Mouse (Mus musculus) kidney, embryonic 14.5 days (tissue): ENCODE data around the gene Zfp37. TPM values are rescaled to one million over a fixed set of nuclear protein-coding genes. Genes with fewer than 3 reads are reported as not detected.
"Not testable (repeated sequence)": the region's sequence is repeated elsewhere in the genome, so short reads cannot be mapped to it uniquely, and the experiment has no call there.

ENCODE experiments used
- ATAC-seq: fragments of 200-750 bp; cut with Nextera tagmentation; 2 replicates; pipeline ENCODE4 v1.8.0; 2017; ENCODE audit warnings: moderate number of reproducible peaks, mild to moderate bottlenecking, moderate TSS enrichment, moderate library complexity; ENCODE audit not compliant: low FRiP score, low TSS enrichment
- H3K27ac ChIP-seq: fragments of 300-500 bp; sonication (generic); 2 replicates; pipeline ENCODE4 v1.5.1; 2014; ENCODE audit warnings: low read depth, mild to moderate bottlenecking, low read length, moderate library complexity, mixed read lengths
- H3K27me3 ChIP-seq: fragments of 300-500 bp; sonication (generic); 2 replicates; pipeline ENCODE4 v1.6.1; 2014; ENCODE audit warnings: mild to moderate bottlenecking, low read length; ENCODE audit not compliant: control insufficient read depth, insufficient read depth
- H3K36me3 ChIP-seq: fragments of 300-500 bp; sonication (generic); 2 replicates; pipeline ENCODE4 v1.6.1; 2014; ENCODE audit warnings: low read length, mixed read lengths; ENCODE audit not compliant: control insufficient read depth, insufficient read depth
- H3K4me1 ChIP-seq: fragments of 300-500 bp; sonication (generic); 2 replicates; pipeline ENCODE4 v1.6.1; 2014; ENCODE audit warnings: low read length, mixed read lengths; ENCODE audit not compliant: control insufficient read depth, insufficient read depth
- H3K4me2 ChIP-seq: fragments of 300-500 bp; sonication (generic); replicated peaks from 2 replicates; pipeline ENCODE4 v1.6.1; 2014; ENCODE audit warnings: low read depth, mild to moderate bottlenecking, low read length
- H3K4me3 ChIP-seq: fragments of 300-500 bp; sonication (generic); 2 replicates; pipeline ENCODE4 v1.5.1; 2014; ENCODE audit warnings: mild to moderate bottlenecking, low read length
- H3K9ac ChIP-seq: fragments of 300-500 bp; sonication (generic); 2 replicates; pipeline ENCODE4 v1.6.1; 2014; ENCODE audit warnings: low read depth, mild to moderate bottlenecking, low read length, moderate library complexity
- H3K9me3 ChIP-seq: fragments of 300-500 bp; sonication (generic); 2 replicates; pipeline ENCODE4 v1.6.1; 2016; ENCODE audit warnings: low read length; ENCODE audit not compliant: control insufficient read depth
- WGBS: fragments of 180-500 bp; shearing (Covaris S2); extraction: QIAGEN DNeasy Blood & Tissue Kit; methylation state at CpG from one replicate; pipeline ENCODE4 v1.1.7; 2014; 5-methylcytosine and 5-hydroxymethylcytosine counted together
- polyA plus RNA-seq: library from polyadenylated mRNA; unstranded; fragments of >200 nt; fragmentation: Nextera tagmentation; extraction: Ambion mirVana; gene quantifications from 2 replicates; pipeline ENCODE4 v1.2.1, GENCODE M21; 2014

The Zfp37 gene
- polyA plus RNA-seq, 1 experiment from 2014 or later: 15.5 TPM

DNA sequence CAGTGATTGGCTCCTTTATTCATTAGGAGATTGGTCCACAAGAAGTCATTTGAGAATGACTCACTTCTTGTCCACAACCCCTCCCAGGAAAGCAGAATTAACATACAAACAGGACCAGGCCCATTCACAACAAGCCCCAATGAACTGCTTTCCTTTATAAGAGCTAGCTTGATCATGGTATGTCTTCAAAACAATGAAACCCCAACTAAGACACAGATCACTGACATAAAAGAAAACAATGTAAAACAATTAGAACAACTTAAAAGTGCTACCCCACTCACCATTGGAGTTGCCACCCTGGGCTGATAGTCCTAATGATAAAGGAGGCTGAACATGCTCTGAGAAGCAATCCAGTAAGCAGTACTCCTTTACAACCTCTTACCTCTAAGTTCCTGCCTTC is 42.1 kb downstream of the Zfp37 start:
- Histone ChIP-seq H3K4me3 (no peak overlapping the region), H3K27ac (no peak overlapping the region), H3K4me2 (no peak overlapping the region), H3K4me1 (no peaks in the 10 kb centered on the region), H3K27me3 (no peaks in the 10 kb centered on the region), H3K36me3 (peaks cover 41% of the 10 kb centered on the region), H3K9ac (no peak overlapping the region), H3K9me3 (peaks cover 54% of the 10 kb centered on the region)
- ATAC-seq: no peak

DNA sequence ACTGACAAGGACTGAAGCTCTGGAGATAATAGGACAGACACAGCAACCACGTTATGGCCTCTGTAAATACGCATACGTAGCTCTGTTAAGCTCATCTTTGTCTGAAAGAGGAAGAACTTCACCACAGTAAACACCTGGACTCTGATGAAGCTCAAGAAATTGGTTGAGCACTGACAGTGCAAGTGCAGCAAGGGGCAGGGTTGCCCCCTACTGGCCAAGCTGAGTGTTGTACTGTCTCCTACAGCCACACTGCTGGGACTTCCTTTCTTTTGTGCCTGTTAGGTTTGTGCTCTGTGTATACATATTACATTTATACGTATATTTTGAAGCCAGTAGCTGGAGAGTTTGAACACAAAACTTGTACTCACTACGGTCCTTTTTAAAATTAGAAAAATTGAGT is 53.6 kb downstream of the Zfp37 start:
- Histone ChIP-seq H3K27me3 (no peaks in the 10 kb centered on the region), H3K9me3 (no peaks in the 10 kb centered on the region)
- 41% methylated on average over 5 of the region's 5 CpGs for WGBS

DNA sequence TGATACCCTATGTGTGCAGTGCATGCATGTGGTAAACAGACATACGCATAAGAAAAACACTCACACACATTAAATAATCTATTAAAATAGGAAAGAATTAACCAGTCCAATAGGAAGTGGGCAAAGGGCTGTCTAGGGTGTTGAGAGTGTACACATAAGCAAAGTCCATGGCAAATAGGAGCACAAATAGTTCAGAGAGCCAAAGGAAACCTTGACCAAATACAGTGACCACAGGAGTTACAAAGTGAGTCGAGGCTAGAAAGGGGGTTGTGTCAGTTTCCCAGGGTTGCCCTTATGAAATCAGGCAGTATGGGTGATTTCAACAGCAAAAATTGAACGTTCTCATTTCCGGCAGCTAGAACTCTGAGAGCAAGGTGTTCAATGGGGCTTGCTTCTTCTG is 56.4 kb downstream of the Zfp37 start:
- H3K4me1 ChIP-seq: no peaks in the 10 kb centered on the region
- H3K4me3 ChIP-seq: no peak overlapping the region
- ATAC-seq: no peak
- no peaks in the 10 kb centered on the region for H3K27me3 ChIP-seq
- H3K36me3 ChIP-seq: no peaks in the 10 kb centered on the region
- WGBS: 90% methylated on average over 4 of the region's 4 CpGs
- H3K4me2 ChIP-seq: no peak overlapping the region
- H3K27ac ChIP-seq: no peak overlapping the region
- H3K9ac ChIP-seq: no peak overlapping the region
- H3K9me3 ChIP-seq: no peaks in the 10 kb centered on the region

More for the DNA sequence above, 53.6 kb downstream of the Zfp37 start:
- H3K27ac ChIP-seq: no peak overlapping the region
- no peak overlapping the region for H3K9ac ChIP-seq
- ATAC-seq: no peak
- H3K4me3 ChIP-seq: no peak overlapping the region
- H3K4me2 ChIP-seq: no peak overlapping the region
- no peaks in the 10 kb centered on the region for H3K4me1 ChIP-seq
- H3K36me3 ChIP-seq: no peaks in the 10 kb centered on the region

DNA sequence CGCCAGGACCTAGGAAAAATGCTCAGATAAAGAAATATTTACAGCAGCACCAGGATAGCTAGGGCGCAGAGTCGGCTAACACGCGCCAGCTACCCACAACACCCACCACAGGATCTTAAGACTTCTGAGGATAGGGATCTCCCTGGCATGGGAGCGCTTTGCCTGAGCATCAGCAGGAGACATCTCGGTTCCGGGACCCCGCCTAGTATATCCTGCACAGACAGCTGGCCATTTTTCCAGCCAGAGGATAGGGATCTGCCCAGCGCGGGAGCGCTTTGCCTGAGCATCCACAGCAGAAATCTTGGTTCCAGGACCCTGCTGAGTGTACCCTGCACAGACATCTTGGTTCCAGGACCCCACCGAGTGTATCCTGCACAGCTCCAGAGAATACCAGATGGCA is 63.2 kb downstream of the Zfp37 start:
- ATAC-seq, H3K9me3 ChIP-seq, H3K4me3 ChIP-seq, H3K36me3 ChIP-seq, H3K4me2 ChIP-seq, H3K27ac ChIP-seq, H3K27me3 ChIP-seq, H3K9ac ChIP-seq, H3K4me1 ChIP-seq: not testable (repeated sequence)
- 95% methylated on average over 13 of the region's 13 CpGs for WGBS

DNA sequence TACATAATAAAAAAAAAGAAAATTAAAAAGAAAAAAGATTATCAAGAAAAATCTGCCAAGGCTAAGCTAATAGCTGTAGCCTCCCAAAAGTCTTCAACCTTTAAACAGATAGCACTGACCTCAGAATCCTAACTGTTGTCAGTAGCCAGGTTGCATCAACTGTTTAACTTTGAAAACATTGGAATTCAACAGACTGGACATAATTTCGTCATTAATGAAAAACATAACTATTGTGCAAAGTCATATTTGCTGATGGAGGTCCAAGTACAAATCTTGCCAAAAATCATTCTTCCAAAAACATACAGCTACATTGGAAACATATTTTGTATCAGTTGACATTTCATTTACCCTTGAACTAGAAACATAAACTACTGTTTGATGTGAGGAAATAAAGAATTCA is 72.4 kb downstream of the Zfp37 start:
- no peak overlapping the region for H3K27ac ChIP-seq
- H3K36me3 ChIP-seq: no peaks in the 10 kb centered on the region
- H3K9me3 ChIP-seq: no peaks in the 10 kb centered on the region
- 71% methylated on average over 1 of the region's 1 CpGs for WGBS
- no peak overlapping the region for H3K4me2 ChIP-seq
- no peaks in the 10 kb centered on the region for H3K27me3 ChIP-seq
- H3K9ac ChIP-seq: no peak overlapping the region
- H3K4me3 ChIP-seq: no peak overlapping the region
- H3K4me1 ChIP-seq: no peaks in the 10 kb centered on the region
- no peak for ATAC-seq

DNA sequence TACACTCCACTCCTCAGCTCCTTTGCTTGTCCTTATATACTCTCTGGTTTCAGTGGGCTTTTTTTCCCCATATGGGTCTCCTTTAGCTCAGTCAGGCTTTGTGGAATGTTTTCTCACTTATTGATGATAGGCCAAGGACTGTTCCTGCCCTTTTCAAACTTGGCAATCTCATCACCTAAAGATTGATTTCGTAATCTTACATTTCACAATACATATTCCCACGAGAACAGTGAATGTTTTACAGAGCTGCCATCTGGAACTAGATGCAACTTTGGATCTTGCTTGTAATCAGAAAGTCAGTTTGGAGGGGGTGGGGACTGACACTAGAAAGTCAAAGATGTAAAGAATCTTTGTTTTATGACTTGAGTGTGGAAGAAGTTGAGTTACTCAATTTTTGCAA is 80.0 kb downstream of the Zfp37 start, which contains the start of gene Mup21:
Mup21 (minus strand) TSS at position 53 of the 400 bp plus-strand sequence.
- no peaks in the 10 kb centered on the region for H3K4me1 ChIP-seq
- no peaks in the 10 kb centered on the region for H3K27me3 ChIP-seq
- no peak for ATAC-seq
- WGBS: 91% methylated on average over 2 of the region's 2 CpGs
- H3K4me2 ChIP-seq: no peak within 1 kb of the TSS
- H3K4me3 ChIP-seq: no peak within 1 kb of the TSS
- no peak within 1 kb of the TSS for H3K27ac ChIP-seq
- no peaks in the 10 kb centered on the region for H3K9me3 ChIP-seq
- no peak within 1 kb of the TSS for H3K9ac ChIP-seq
- H3K36me3 ChIP-seq: no peaks in the 10 kb centered on the region

Other genes starting within 250 kb of the Zfp37 start
- gene Mup20, start 176.9 kb downstream of the Zfp37 start, polyA plus RNA-seq: not detected in 2 replicates
- not detected in 2 replicates for gene Mup3, start 143.7 kb downstream of the Zfp37 start, polyA plus RNA-seq
- not detected in 2 replicates for gene Mup21, start 80.2 kb downstream of the Zfp37 start, polyA plus RNA-seq
- 18.0 and 19.9 TPM in 2 replicates for gene Slc31a2, start 31.5 kb upstream of the Zfp37 start, polyA plus RNA-seq
- gene Fkbp15, start 129.5 kb upstream of the Zfp37 start, polyA plus RNA-seq: 17.8 and 25.2 TPM in 2 replicates
- 23.9 and 42.1 TPM in 2 replicates for gene Slc31a1, start 129.7 kb upstream of the Zfp37 start, polyA plus RNA-seq
- gene Cdc26, start 177.6 kb upstream of the Zfp37 start, polyA plus RNA-seq: 183 and 253 TPM in 2 replicates
- 20.2 and 32.8 TPM in 2 replicates for gene Prpf4, start 177.8 kb upstream of the Zfp37 start, polyA plus RNA-seq
- gene Rnf183, start 204.2 kb upstream of the Zfp37 start, polyA plus RNA-seq: 0.24 TPM in 1 of 2 replicates, not detected in the other
- gene Wdr31, start 239.8 kb upstream of the Zfp37 start, polyA plus RNA-seq: 11.6 and 12.6 TPM in 2 replicates
- 16.8 and 25.8 TPM in 2 replicates for gene Bspry, start 249.0 kb upstream of the Zfp37 start, polyA plus RNA-seq